Mouse (Mus musculus): ENCODE measurements at regions not wholly inside any gene's neighbourhood (a gene's known extent, or its start where the extent isn't known, plus 50 kb on each side); places are given as distances from the start of the nearest gene placed in this dataset.
A peak's percentile ranks its signal among the peaks of the same experiment; 100 is the strongest.

- no peak for ATAC-seq (replicated peaks in 1 of 2; ENCODE audit: insufficient read depth in 1 of 2, low FRiP score in 2 of 2, low TSS enrichment in 1 of 2, low read depth in 1 of 2, poor library complexity in 2 of 2, severe bottlenecking in 2 of 2)
These were observed 102.6 kb upstream of the Csf3r start for GRCm38 (mm10) chr4:125921550-125922316.

- no peak for ATAC-seq (replicated peaks in 1 of 2; ENCODE audit: insufficient read depth in 1 of 2, low FRiP score in 2 of 2, low TSS enrichment in 1 of 2, low read depth in 1 of 2, poor library complexity in 2 of 2, severe bottlenecking in 2 of 2)
These were observed 102.0 kb upstream of the Csf3r start for GRCm38 (mm10) chr4:125922317-125922878.

GRCm38 (mm10) chr4:125923225-125923624 lies 101.1 kb upstream of the Csf3r start:
- no peak for ATAC-seq (replicated peaks in 1 of 2; ENCODE audit: insufficient read depth in 1 of 2, low FRiP score in 2 of 2, low TSS enrichment in 1 of 2, low read depth in 1 of 2, poor library complexity in 2 of 2, severe bottlenecking in 2 of 2)

GRCm38 (mm10) chr4:125928196-125928595 lies 96.2 kb upstream of the Csf3r start:
- no peak for ATAC-seq (replicated peaks in 1 of 2; ENCODE audit: insufficient read depth in 1 of 2, low FRiP score in 2 of 2, low TSS enrichment in 1 of 2, low read depth in 1 of 2, poor library complexity in 2 of 2, severe bottlenecking in 2 of 2)

- no peak for ATAC-seq (replicated peaks in 1 of 2; ENCODE audit: insufficient read depth in 1 of 2, low FRiP score in 2 of 2, low TSS enrichment in 1 of 2, low read depth in 1 of 2, poor library complexity in 2 of 2, severe bottlenecking in 2 of 2)
These were observed 95.1 kb upstream of the Csf3r start for GRCm38 (mm10) chr4:125929122-125929772.

GRCm38 (mm10) chr4:125930764-125931163 lies 93.6 kb upstream of the Csf3r start:
- no peak for ATAC-seq (replicated peaks in 1 of 2; ENCODE audit: insufficient read depth in 1 of 2, low FRiP score in 2 of 2, low TSS enrichment in 1 of 2, low read depth in 1 of 2, poor library complexity in 2 of 2, severe bottlenecking in 2 of 2)

- ATAC-seq (replicated peaks in 1 of 2; ENCODE audit: insufficient read depth in 1 of 2, low FRiP score in 2 of 2, low TSS enrichment in 1 of 2, low read depth in 1 of 2, poor library complexity in 2 of 2, severe bottlenecking in 2 of 2), result no peak
These were observed 93.0 kb upstream of the Csf3r start for GRCm38 (mm10) chr4:125931321-125931720.

GRCm38 (mm10) chr4:125932036-125932756 lies 92.2 kb upstream of the Csf3r start:
- no peak for ATAC-seq (replicated peaks in 1 of 2; ENCODE audit: insufficient read depth in 1 of 2, low FRiP score in 2 of 2, low TSS enrichment in 1 of 2, low read depth in 1 of 2, poor library complexity in 2 of 2, severe bottlenecking in 2 of 2)

- ATAC-seq (replicated peaks in 1 of 2; ENCODE audit: insufficient read depth in 1 of 2, low FRiP score in 2 of 2, low TSS enrichment in 1 of 2, low read depth in 1 of 2, poor library complexity in 2 of 2, severe bottlenecking in 2 of 2), result no peak
These were observed 88.0 kb upstream of the Csf3r start for GRCm38 (mm10) chr4:125936357-125936756.

- no peak for ATAC-seq (replicated peaks in 1 of 2; ENCODE audit: insufficient read depth in 1 of 2, low FRiP score in 2 of 2, low TSS enrichment in 1 of 2, low read depth in 1 of 2, poor library complexity in 2 of 2, severe bottlenecking in 2 of 2)
These were observed 86.2 kb upstream of the Csf3r start for GRCm38 (mm10) chr4:125938186-125938585.

- no peak for ATAC-seq (replicated peaks in 1 of 2; ENCODE audit: insufficient read depth in 1 of 2, low FRiP score in 2 of 2, low TSS enrichment in 1 of 2, low read depth in 1 of 2, poor library complexity in 2 of 2, severe bottlenecking in 2 of 2)
These were observed 83.1 kb upstream of the Csf3r start for GRCm38 (mm10) chr4:125941266-125941665.

- ATAC-seq (replicated peaks in 1 of 2; ENCODE audit: insufficient read depth in 1 of 2, low FRiP score in 2 of 2, low TSS enrichment in 1 of 2, low read depth in 1 of 2, poor library complexity in 2 of 2, severe bottlenecking in 2 of 2), result no peak
These were observed 82.4 kb upstream of the Csf3r start for GRCm38 (mm10) chr4:125941916-125942315.

GRCm38 (mm10) chr4:125945062-125945461 lies 79.3 kb upstream of the Csf3r start:
- ATAC-seq (replicated peaks in 1 of 2; ENCODE audit: insufficient read depth in 1 of 2, low FRiP score in 2 of 2, low TSS enrichment in 1 of 2, low read depth in 1 of 2, poor library complexity in 2 of 2, severe bottlenecking in 2 of 2), result no peak

GRCm38 (mm10) chr4:125959426-125959825 lies 64.9 kb upstream of the Csf3r start:
- no peak for ATAC-seq (replicated peaks in 1 of 2; ENCODE audit: insufficient read depth in 1 of 2, low FRiP score in 2 of 2, low TSS enrichment in 1 of 2, low read depth in 1 of 2, poor library complexity in 2 of 2, severe bottlenecking in 2 of 2)

GRCm38 (mm10) chr4:125960704-125961279 lies 63.6 kb upstream of the Csf3r start:
- no peak for ATAC-seq (replicated peaks in 1 of 2; ENCODE audit: insufficient read depth in 1 of 2, low FRiP score in 2 of 2, low TSS enrichment in 1 of 2, low read depth in 1 of 2, poor library complexity in 2 of 2, severe bottlenecking in 2 of 2)

- ATAC-seq (replicated peaks in 1 of 2; ENCODE audit: insufficient read depth in 1 of 2, low FRiP score in 2 of 2, low TSS enrichment in 1 of 2, low read depth in 1 of 2, poor library complexity in 2 of 2, severe bottlenecking in 2 of 2), result peak; percentile 70; a peak in 3 of 4 replicates
These were observed 61.7 kb upstream of the Csf3r start for GRCm38 (mm10) chr4:125962677-125963076.
